Mouse (Mus musculus) small intestine, adult 2 months (tissue): ENCODE measurements around the gene Plekhd1. TPM values are rescaled to one million over a fixed set of nuclear protein-coding genes. Genes with fewer than 3 reads are reported as not detected.

ENCODE experiments used
- H3K27ac ChIP-seq: fragments of 200-500 bp; 2 replicates; pipeline ENCODE4 v1.5.1; 2012; ENCODE audit warnings: low read depth, low read length, control low read depth, inconsistent platforms; ENCODE audit not compliant: insufficient read depth
- H3K27me3 ChIP-seq: fragments of 200-500 bp; 2 replicates; pipeline ENCODE4 v1.6.1; 2012; ENCODE audit warnings: mild to moderate bottlenecking, moderate library complexity, low read length, inconsistent platforms; ENCODE audit not compliant: control insufficient read depth, insufficient read depth
- H3K36me3 ChIP-seq: fragments of 200-500 bp; 2 replicates; pipeline ENCODE4 v1.6.1; 2012; ENCODE audit warnings: mild to moderate bottlenecking, low read length, control low read depth, inconsistent platforms; ENCODE audit not compliant: control insufficient read depth, insufficient read depth
- H3K4me1 ChIP-seq: fragments of 200-500 bp; 2 replicates; pipeline ENCODE4 v1.6.1; 2012; ENCODE audit warnings: low read length, inconsistent platforms, mixed read lengths; ENCODE audit not compliant: control insufficient read depth, insufficient read depth, insufficient read length
- H3K4me3 ChIP-seq: fragments of 200-500 bp; 2 replicates; pipeline ENCODE4 v1.5.1; 2012; ENCODE audit warnings: low read depth, mild to moderate bottlenecking, control low read depth, inconsistent platforms, low read length, moderate library complexity
- CTCF ChIP-seq: fragments of 200-500 bp; IDR thresholded peaks from 2 replicates; pipeline ENCODE4 v1.5.1; 2012; ENCODE audit warnings: low read depth, mild to moderate bottlenecking, control low read depth, inconsistent platforms, low read length, moderate library complexity, mixed read lengths; ENCODE audit not compliant: insufficient replicate concordance, insufficient read length; ENCODE audit errors: extremely low read depth
- POLR2A ChIP-seq: fragments of 200-500 bp; IDR thresholded peaks from 2 replicates; pipeline ENCODE4 v1.6.1; 2012; ENCODE audit warnings: low read depth, mild to moderate bottlenecking, control low read depth, inconsistent platforms, low read length, moderate library complexity
- WGBS: fragments of 180-500 bp; shearing (Covaris S2); methylation state at CpG from one replicate; pipeline ENCODE4 v1.1.7; 2018; 5-methylcytosine and 5-hydroxymethylcytosine counted together
- polyA plus RNA-seq: library from polyadenylated mRNA; depleted of rRNA; stranded (reverse); fragments of >200 nt; gene quantifications from 2 replicates; pipeline ENCODE4 v1.2.3, GENCODE M21; 2012; rRNA removed

Plekhd1 gene
- 0.23 and 0.41 TPM in 2 replicates for polyA plus RNA-seq

- TF ChIP-seq CTCF = no peak
- no peak for TF ChIP-seq POLR2A
- peak within 1 kb of the TSS; percentile 57 for H3K4me3 ChIP-seq
- H3K27me3 ChIP-seq = peaks cover 9% of the 10 kb centered on the region; the same call in 1 of the 2 replicates
- no peak within 1 kb of the TSS for H3K27ac ChIP-seq
- no peaks in the 10 kb centered on the region for H3K36me3 ChIP-seq
- peaks cover 12% of the 10 kb centered on the region for H3K4me1 ChIP-seq
- 2% methylated on average over 52 of the region's 52 CpGs for WGBS
Measured at GRCm38 (mm10) chr12:80692269-80692972, at the start of gene Plekhd1. Plekhd1 (plus strand) TSS chr12:80692591.

- H3K27ac ChIP-seq = no peak overlapping the region
Measured at GRCm38 (mm10) chr12:80642725-80643692, 49.4 kb upstream of the Plekhd1 start.

GRCm38 (mm10) chr12:80643693-80644505 lies 48.5 kb upstream of the Plekhd1 start, which contains the start of the genes Slc39a9 and Erh:
Slc39a9 (plus strand) TSS chr12:80643883.
Erh (minus strand) TSS chr12:80644341.
- H3K36me3 ChIP-seq = peaks cover 13% of the 10 kb centered on the region
- peaks cover 9% of the 10 kb centered on the region; the same call in 1 of the 2 replicates for H3K4me1 ChIP-seq
- WGBS = under 1% methylated on average over 50 of the region's 50 CpGs
- H3K27me3 ChIP-seq = no peaks in the 10 kb centered on the region
- peak within 1 kb of the TSS; percentile 82 for H3K4me3 ChIP-seq
- TF ChIP-seq POLR2A = peak; percentile 54; the same call in 1 of the 2 replicates
- 0 out of 2 replicates have a peak, but pooled peaks have one; percentile 5 for TF ChIP-seq CTCF
- H3K27ac ChIP-seq = peak within 1 kb of the TSS; percentile 71

More at GRCm38 (mm10) chr12:80642725-80643692, 49.4 kb upstream of the Plekhd1 start:
- H3K4me3 ChIP-seq = peak overlapping the region; percentile 82
- H3K27me3 ChIP-seq = no peaks in the 10 kb centered on the region
- TF ChIP-seq POLR2A (no peak), CTCF (peak; percentile 70; the same call in 1 of the 2 replicates)
- peaks cover 22% of the 10 kb centered on the region for H3K36me3 ChIP-seq
- H3K4me1 ChIP-seq = peaks cover 6% of the 10 kb centered on the region; the same call in 1 of the 2 replicates
- 2% methylated on average over 48 of the region's 48 CpGs for WGBS

- Histone ChIP-seq H3K27ac (peak overlapping the region; percentile 51), H3K4me3 (peak overlapping the region; percentile 82), H3K36me3 (peaks cover 10% of the 10 kb centered on the region), H3K27me3 (no peaks in the 10 kb centered on the region), H3K4me1 (peaks cover 14% of the 10 kb centered on the region; the same call in 1 of the 2 replicates)
- TF ChIP-seq CTCF = no peak
- no peak for TF ChIP-seq POLR2A
- 3% methylated on average over 18 of the region's 18 CpGs for WGBS
Measured at GRCm38 (mm10) chr12:80644506-80644868, 47.9 kb upstream of the Plekhd1 start.

- Histone ChIP-seq H3K27me3 (no peaks in the 10 kb centered on the region), H3K27ac (peak overlapping the region; percentile 88), H3K4me1 (peaks cover 20% of the 10 kb centered on the region; the same call in 1 of the 2 replicates), H3K36me3 (no peaks in the 10 kb centered on the region), H3K4me3 (no peak overlapping the region)
- 28% methylated on average over 3 of the region's 3 CpGs for WGBS
- TF ChIP-seq POLR2A (no peak), CTCF (no peak)
Measured at GRCm38 (mm10) chr12:80646377-80646776, 46.0 kb upstream of the Plekhd1 start.

- Histone ChIP-seq H3K4me3 (peak overlapping the region; percentile 8; the same call in 1 of the 2 replicates), H3K27me3 (no peaks in the 10 kb centered on the region), H3K36me3 (0 out of 2 replicates have a peak, but pooled peaks cover 2% of the 10 kb centered on the region), H3K4me1 (peaks cover 18% of the 10 kb centered on the region), H3K27ac (peak overlapping the region; percentile 25; the same call in 1 of the 2 replicates)
- no peak for TF ChIP-seq CTCF
- TF ChIP-seq POLR2A = no peak
- 31% methylated on average over 7 of the region's 7 CpGs for WGBS
Measured at GRCm38 (mm10) chr12:80653951-80654658, 38.3 kb upstream of the Plekhd1 start.
